Mouse (Mus musculus) G1E (cell line): ENCODE data around the gene Ube2b.

ENCODE experiments used
- CTCF ChIP-seq: IDR thresholded peaks from 2 replicates; pipeline ENCODE4 v1.5.1; 2012; ENCODE audit warnings: low read depth, low read length, inconsistent platforms, mixed read lengths
- GATA1 ChIP-seq: IDR thresholded peaks from 2 replicates; pipeline ENCODE4 v1.6.1; 2012; ENCODE audit warnings: borderline replicate concordance, low read length, inconsistent platforms, mixed read lengths

- TF ChIP-seq GATA1 (no peak), CTCF (no peak)
These were observed 43.6 kb upstream of the Ube2b start for GRCm38 (mm10) chr11:52044156-52044555.
